Mouse (Mus musculus): ENCODE data around the gene Snx29.

GRCm38 (mm10) chr16:11754136-11754535 lies 431.4 kb downstream of the Snx29 start:
- no peak for TF ChIP-seq CTCF (IDR thresholded peaks at IDR 0.05; ENCODE audit: borderline replicate concordance, extremely low read depth, insufficient read depth, insufficient read length)
- TF ChIP-seq POLR2A (IDR thresholded peaks at IDR 0.05; ENCODE audit: borderline replicate concordance, extremely low read depth, insufficient read depth, insufficient read length, poor library complexity, severe bottlenecking), result no peak
